Mouse (Mus musculus): ENCODE data around the gene Tmem273.

Tmem273 gene

GRCm38 (mm10) chr14:32812429-32812828, 26.7 kb downstream of the Tmem273 start:
- no peak for DNase-seq (ENCODE audit: low spot score in 2 of 2)

GRCm38 (mm10) chr14:32814961-32815360, 29.2 kb downstream of the Tmem273 start:
- no peak for DNase-seq (ENCODE audit: low spot score in 2 of 2)

GRCm38 (mm10) chr14:32816533-32816932, 30.8 kb downstream of the Tmem273 start:
- DNase-seq (ENCODE audit: low spot score in 2 of 2) = no peak

GRCm38 (mm10) chr14:32817258-32817657, 31.5 kb downstream of the Tmem273 start:
- DNase-seq (ENCODE audit: low spot score in 2 of 2) = no peak

GRCm38 (mm10) chr14:32819297-32819696, 33.5 kb downstream of the Tmem273 start:
- DNase-seq (ENCODE audit: low spot score in 2 of 2) = no peak

GRCm38 (mm10) chr14:32822812-32823211, 37.0 kb downstream of the Tmem273 start:
- no peak for DNase-seq (ENCODE audit: low spot score in 2 of 2)

- DNase-seq (ENCODE audit: low spot score in 2 of 2) = no peak
Observed at GRCm38 (mm10) chr14:32823861-32824260, 38.1 kb downstream of the Tmem273 start.

GRCm38 (mm10) chr14:32824267-32825150, 38.7 kb downstream of the Tmem273 start:
- no peak for DNase-seq (ENCODE audit: low spot score in 2 of 2)

- no peak for DNase-seq (ENCODE audit: low spot score in 2 of 2)
Observed at GRCm38 (mm10) chr14:32825426-32826032, 39.8 kb downstream of the Tmem273 start.

GRCm38 (mm10) chr14:32827165-32827564, 41.4 kb downstream of the Tmem273 start:
- DNase-seq (ENCODE audit: low spot score in 2 of 2) = no peak

GRCm38 (mm10) chr14:32827994-32828650, 42.4 kb downstream of the Tmem273 start:
- no peak for DNase-seq (ENCODE audit: low spot score in 2 of 2)

GRCm38 (mm10) chr14:32833847-32834246, 48.1 kb downstream of the Tmem273 start, which contains the start of gene Fam170b:
Fam170b (plus strand) TSS chr14:32833962.
- DNase-seq (ENCODE audit: low spot score in 2 of 2) = no peak

GRCm38 (mm10) chr14:32835181-32835580, 49.4 kb downstream of the Tmem273 start:
- no peak for DNase-seq (ENCODE audit: low spot score in 2 of 2)

GRCm38 (mm10) chr14:32835596-32835995, 49.8 kb downstream of the Tmem273 start:
- DNase-seq (ENCODE audit: low spot score in 2 of 2) = no peak

- DNase-seq (ENCODE audit: low spot score in 2 of 2) = no peak
Observed at GRCm38 (mm10) chr14:32836191-32836590, 50.4 kb downstream of the Tmem273 start.

GRCm38 (mm10) chr14:32842052-32842451, 56.3 kb downstream of the Tmem273 start:
- DNase-seq (ENCODE audit: low spot score in 2 of 2) = no peak

- DNase-seq (ENCODE audit: low spot score in 2 of 2) = no peak
Observed at GRCm38 (mm10) chr14:32854059-32854458, 68.3 kb downstream of the Tmem273 start.

- DNase-seq (ENCODE audit: low spot score in 2 of 2) = no peak
Observed at GRCm38 (mm10) chr14:32856246-32856645, 70.5 kb downstream of the Tmem273 start.

GRCm38 (mm10) chr14:32856681-32857328, 71.0 kb downstream of the Tmem273 start, which contains the start of gene Vstm4:
Vstm4 (plus strand) TSS chr14:32856756.
- no peak for DNase-seq (ENCODE audit: low spot score in 2 of 2)

GRCm38 (mm10) chr14:32858361-32858760, 72.6 kb downstream of the Tmem273 start:
- DNase-seq (ENCODE audit: low spot score in 2 of 2) = no peak

GRCm38 (mm10) chr14:32858941-32859510, 73.3 kb downstream of the Tmem273 start:
- DNase-seq (ENCODE audit: low spot score in 2 of 2) = no peak

Data from thymus, postnatal 10 days (tissue).